Mouse (Mus musculus) stomach, embryonic 15.5 days (tissue): ENCODE measurements around the gene Pdcd10. TPM values are rescaled to one million over a fixed set of nuclear protein-coding genes. Genes with fewer than 3 reads are reported as not detected.

Experiments used
- ATAC-seq: fragments of 200-750 bp; cut with Nextera tagmentation; 2 replicates; pipeline ENCODE4 v1.8.0; 2017; ENCODE audit warnings: low read depth, moderate number of reproducible peaks, moderate TSS enrichment; ENCODE audit not compliant: insufficient read depth, low FRiP score
- H3K27ac ChIP-seq: fragments of 300-500 bp; sonication (generic); 2 replicates; pipeline ENCODE4 v1.5.1; 2015; ENCODE audit warnings: mild to moderate bottlenecking, inconsistent platforms
- H3K27me3 ChIP-seq: fragments of 300-500 bp; sonication (generic); replicated peaks from 2 replicates; pipeline ENCODE4 v1.6.1; 2015; ENCODE audit warnings: inconsistent platforms
- H3K36me3 ChIP-seq: fragments of 300-500 bp; sonication (generic); 2 replicates; pipeline ENCODE4 v1.6.1; 2015; ENCODE audit warnings: inconsistent platforms
- H3K4me1 ChIP-seq: fragments of 300-500 bp; sonication (generic); 2 replicates; pipeline ENCODE4 v1.6.1; 2015; ENCODE audit warnings: inconsistent platforms
- H3K4me2 ChIP-seq: fragments of 300-500 bp; sonication (generic); 2 replicates; pipeline ENCODE4 v1.6.1; 2015; ENCODE audit warnings: mild to moderate bottlenecking, inconsistent platforms
- H3K4me3 ChIP-seq: fragments of 300-500 bp; sonication (generic); replicated peaks from 2 replicates; pipeline ENCODE4 v1.5.1; 2015; ENCODE audit warnings: inconsistent platforms
- H3K9ac ChIP-seq: fragments of 300-500 bp; sonication (generic); 2 replicates; pipeline ENCODE4 v1.6.1; 2015; ENCODE audit warnings: inconsistent platforms
- H3K9me3 ChIP-seq: fragments of 300-500 bp; sonication (generic); 2 replicates; pipeline ENCODE4 v1.6.1; 2016; ENCODE audit warnings: inconsistent platforms
- WGBS: fragments of 180-500 bp; shearing (Covaris S2); methylation state at CpG from one replicate; pipeline ENCODE4 v1.1.7; 2015; 5-methylcytosine and 5-hydroxymethylcytosine counted together
- polyA plus RNA-seq: library from polyadenylated mRNA; unstranded; fragments of >200 nt; fragmentation: Nextera tagmentation; extraction: Ambion mirVana; gene quantifications from 2 replicates; pipeline ENCODE4 v1.2.1, GENCODE M21; 2015

Pdcd10 gene
- 83.9 and 86.8 TPM in 2 replicates for polyA plus RNA-seq

- H3K9ac ChIP-seq: peak within 1 kb of the TSS; percentile 89
- peak; percentile 95 for ATAC-seq
- H3K4me1 ChIP-seq: 0 out of 2 replicates have a peak, but pooled peaks cover 7% of the 10 kb centered on the region
- no peaks in the 10 kb centered on the region for H3K9me3 ChIP-seq
- H3K4me3 ChIP-seq: peak within 1 kb of the TSS; percentile 76
- WGBS: under 1% methylated on average over 35 of the region's 35 CpGs
- H3K4me2 ChIP-seq: peak within 1 kb of the TSS; percentile 76
- no peaks in the 10 kb centered on the region for H3K27me3 ChIP-seq
- peak within 1 kb of the TSS; percentile 82 for H3K27ac ChIP-seq
- H3K36me3 ChIP-seq: no peaks in the 10 kb centered on the region
Measured at GRCm38 (mm10) chr3:75556695-75557291, at the start of gene Pdcd10. Pdcd10 (minus strand) TSS chr3:75556856.

- Histone ChIP-seq H3K4me2 (no peak overlapping the region), H3K27ac (no peak overlapping the region), H3K4me1 (no peaks in the 10 kb centered on the region), H3K9ac (no peak overlapping the region), H3K36me3 (no peaks in the 10 kb centered on the region), H3K4me3 (no peak overlapping the region), H3K9me3 (no peaks in the 10 kb centered on the region), H3K27me3 (no peaks in the 10 kb centered on the region)
- WGBS: 86% methylated on average over 4 of the region's 4 CpGs
- no peak for ATAC-seq
Measured at GRCm38 (mm10) chr3:75584898-75585297, 28.2 kb upstream of the Pdcd10 start.

- ATAC-seq: no peak
- no peaks in the 10 kb centered on the region for H3K9me3 ChIP-seq
- no peaks in the 10 kb centered on the region for H3K4me1 ChIP-seq
- H3K27me3 ChIP-seq: no peaks in the 10 kb centered on the region
- H3K4me2 ChIP-seq: no peak overlapping the region
- no peaks in the 10 kb centered on the region for H3K36me3 ChIP-seq
- 68% methylated on average over 3 of the region's 3 CpGs for WGBS
- H3K27ac ChIP-seq: no peak overlapping the region
- H3K9ac ChIP-seq: no peak overlapping the region
- H3K4me3 ChIP-seq: no peak overlapping the region
Measured at GRCm38 (mm10) chr3:75583293-75583692, 26.6 kb upstream of the Pdcd10 start.

GRCm38 (mm10) chr3:75579352-75579751 is 22.7 kb upstream of the Pdcd10 start:
- no peak for ATAC-seq
- Histone ChIP-seq H3K36me3 (no peaks in the 10 kb centered on the region), H3K4me2 (no peak overlapping the region), H3K9me3 (no peaks in the 10 kb centered on the region), H3K9ac (no peak overlapping the region), H3K27me3 (no peaks in the 10 kb centered on the region), H3K27ac (no peak overlapping the region), H3K4me1 (no peaks in the 10 kb centered on the region), H3K4me3 (no peak overlapping the region)
- WGBS: 52% methylated on average over 4 of the region's 4 CpGs

- no peak for ATAC-seq
- Histone ChIP-seq H3K4me2 (no peak overlapping the region), H3K9ac (no peak overlapping the region), H3K27ac (no peak overlapping the region), H3K4me1 (no peaks in the 10 kb centered on the region), H3K27me3 (no peaks in the 10 kb centered on the region), H3K4me3 (no peak overlapping the region), H3K9me3 (no peaks in the 10 kb centered on the region), H3K36me3 (no peaks in the 10 kb centered on the region)
- 81% methylated on average over 1 of the region's 1 CpGs for WGBS
Measured at GRCm38 (mm10) chr3:75575582-75575981, 18.9 kb upstream of the Pdcd10 start.

- H3K27me3 ChIP-seq: no peaks in the 10 kb centered on the region
- H3K4me3 ChIP-seq: no peak overlapping the region
- no peaks in the 10 kb centered on the region for H3K9me3 ChIP-seq
- 68% methylated on average over 2 of the region's 2 CpGs for WGBS
- ATAC-seq: no peak
- H3K27ac ChIP-seq: no peak overlapping the region
- no peak overlapping the region for H3K9ac ChIP-seq
- no peak overlapping the region for H3K4me2 ChIP-seq
- H3K36me3 ChIP-seq: no peaks in the 10 kb centered on the region
- no peaks in the 10 kb centered on the region for H3K4me1 ChIP-seq
Measured at GRCm38 (mm10) chr3:75574074-75574473, 17.4 kb upstream of the Pdcd10 start.

- WGBS: 0% methylated on average over 19 of the region's 19 CpGs
- H3K27me3 ChIP-seq: no peaks in the 10 kb centered on the region
Measured at GRCm38 (mm10) chr3:75557292-75557691, 636 bp upstream of the Pdcd10 start, which contains the start of gene Serpini1. Serpini1 (plus strand) TSS chr3:75557547.

GRCm38 (mm10) chr3:75556121-75556694 is 448 bp downstream of the Pdcd10 start:
- peak overlapping the region; percentile 71 for H3K4me2 ChIP-seq
- no peaks in the 10 kb centered on the region for H3K36me3 ChIP-seq
- under 1% methylated on average over 36 of the region's 36 CpGs for WGBS

More at GRCm38 (mm10) chr3:75557292-75557691, 636 bp upstream of the Pdcd10 start, which contains the start of gene Serpini1:
- Histone ChIP-seq H3K36me3 (no peaks in the 10 kb centered on the region), H3K4me3 (peak within 1 kb of the TSS; percentile 76), H3K9me3 (no peaks in the 10 kb centered on the region), H3K27ac (peak within 1 kb of the TSS; percentile 82), H3K4me1 (0 out of 2 replicates have a peak, but pooled peaks cover 7% of the 10 kb centered on the region), H3K4me2 (peak within 1 kb of the TSS; percentile 76), H3K9ac (peak within 1 kb of the TSS; percentile 89)
- peak; percentile 93 for ATAC-seq

GRCm38 (mm10) chr3:75551248-75551647 is 5.4 kb downstream of the Pdcd10 start:
- Histone ChIP-seq H3K27ac (no peak overlapping the region), H3K4me1 (0 out of 2 replicates have a peak, but pooled peaks cover 4% of the 10 kb centered on the region), H3K9me3 (no peaks in the 10 kb centered on the region), H3K4me3 (no peak overlapping the region), H3K36me3 (no peaks in the 10 kb centered on the region), H3K4me2 (no peak overlapping the region), H3K27me3 (no peaks in the 10 kb centered on the region), H3K9ac (no peak overlapping the region)
- no peak for ATAC-seq

More at GRCm38 (mm10) chr3:75556121-75556694, 448 bp downstream of the Pdcd10 start:
- H3K4me1 ChIP-seq: 0 out of 2 replicates have a peak, but pooled peaks cover 7% of the 10 kb centered on the region
- no peaks in the 10 kb centered on the region for H3K9me3 ChIP-seq
- H3K9ac ChIP-seq: peak overlapping the region; percentile 89
- ATAC-seq: peak; percentile 21
- H3K4me3 ChIP-seq: peak overlapping the region; percentile 76
- H3K27ac ChIP-seq: peak overlapping the region; percentile 82
- H3K27me3 ChIP-seq: no peaks in the 10 kb centered on the region

GRCm38 (mm10) chr3:75544287-75544686 is 12.4 kb downstream of the Pdcd10 start:
- Histone ChIP-seq H3K9ac (no peak overlapping the region), H3K36me3 (no peaks in the 10 kb centered on the region), H3K9me3 (no peaks in the 10 kb centered on the region), H3K4me3 (no peak overlapping the region), H3K27ac (no peak overlapping the region), H3K27me3 (no peaks in the 10 kb centered on the region), H3K4me1 (no peaks in the 10 kb centered on the region), H3K4me2 (no peak overlapping the region)
- ATAC-seq: no peak
- 91% methylated on average over 1 of the region's 1 CpGs for WGBS

- Histone ChIP-seq H3K4me3 (no peak overlapping the region), H3K4me1 (no peaks in the 10 kb centered on the region), H3K9me3 (no peaks in the 10 kb centered on the region), H3K27me3 (no peaks in the 10 kb centered on the region), H3K27ac (no peak overlapping the region), H3K4me2 (no peak overlapping the region), H3K36me3 (no peaks in the 10 kb centered on the region), H3K9ac (no peak overlapping the region)
- 91% methylated on average over 3 of the region's 3 CpGs for WGBS
- peak; percentile 66; the same call in 1 of the 2 replicates for ATAC-seq
Measured at GRCm38 (mm10) chr3:75542852-75543251, 13.8 kb downstream of the Pdcd10 start.

- no peak overlapping the region for H3K9ac ChIP-seq
- no peaks in the 10 kb centered on the region for H3K9me3 ChIP-seq
- no peaks in the 10 kb centered on the region for H3K4me1 ChIP-seq
- ATAC-seq: no peak
- no peak overlapping the region for H3K4me2 ChIP-seq
- H3K27me3 ChIP-seq: no peaks in the 10 kb centered on the region
- no peak overlapping the region for H3K27ac ChIP-seq
- H3K36me3 ChIP-seq: no peaks in the 10 kb centered on the region; the same call in 1 of the 2 replicates
- no peak overlapping the region for H3K4me3 ChIP-seq
- 89% methylated on average over 4 of the region's 4 CpGs for WGBS
Measured at GRCm38 (mm10) chr3:75541259-75541658, 15.4 kb downstream of the Pdcd10 start.
